Mouse (Mus musculus): Measurements from ENCODE around the gene Cep83. TPM values are rescaled to one million over a fixed set of nuclear protein-coding genes. Genes with fewer than 3 reads are reported as not detected.

Gene Cep83
- polyA plus RNA-seq (2017; shearing (Covaris generic)): 18.0 TPM

GRCm38 (mm10) chr10:94688420-94689175, at the start of gene Cep83:
Gene Cep83, plus strand, starts transcription at chr10:94688654.

Measured in CD4-positive, CD25-positive, alpha-beta regulatory T cell (primary cell).